Mouse (Mus musculus) CH12.LX (cell line): ENCODE results near the gene Ginm1.

Experiments used
- CTCF ChIP-seq, 2 experiments: IDR thresholded peaks in 1 of 2; conservative IDR thresholded peaks in 1 of 2; 2 replicates each; pipeline ENCODE4 v1.5.1; 2011 to 2012; ENCODE audit warnings: low read depth in 2 of 2, low read length in 2 of 2, improper control_type of control experiment in 1 of 2, inconsistent platforms in 1 of 2, mild to moderate bottlenecking in 1 of 2, moderate library complexity in 1 of 2
- E2F4 ChIP-seq: IDR thresholded peaks from 2 replicates; pipeline ENCODE4 v1.6.1; 2011; ENCODE audit warnings: low read depth, low read length, improper control_type of control experiment; ENCODE audit not compliant: insufficient replicate concordance
- EP300 ChIP-seq: IDR thresholded peaks from 2 replicates; pipeline ENCODE4 v1.6.1; 2011; ENCODE audit warnings: low read length, improper control_type of control experiment
- ETS1 ChIP-seq: conservative IDR thresholded peaks from 2 replicates; pipeline ENCODE4 v1.6.1; 2012; ENCODE audit warnings: low read depth, mild to moderate bottlenecking, inconsistent platforms, low read length, improper control_type of control experiment, moderate library complexity
- JUN ChIP-seq: IDR thresholded peaks from 2 replicates; pipeline ENCODE4 v1.6.1; 2011; ENCODE audit warnings: low read depth, mild to moderate bottlenecking, low read length, improper control_type of control experiment, moderate library complexity; ENCODE audit not compliant: insufficient read depth
- MAFK ChIP-seq: IDR thresholded peaks from 2 replicates; pipeline ENCODE4 v1.6.1; 2011; ENCODE audit warnings: low read length, improper control_type of control experiment; ENCODE audit not compliant: insufficient replicate concordance
- NRF1 ChIP-seq: IDR thresholded peaks from 2 replicates; pipeline ENCODE4 v1.6.1; 2014; ENCODE audit warnings: low read depth, mild to moderate bottlenecking, inconsistent platforms, low read length, improper control_type of control experiment, moderate library complexity
- POLR2A ChIP-seq: IDR thresholded peaks from 2 replicates; pipeline ENCODE4 v1.6.1; 2011; ENCODE audit warnings: low read depth, mild to moderate bottlenecking, improper control_type of control experiment, low read length
- RAD21 ChIP-seq: IDR thresholded peaks from 2 replicates; pipeline ENCODE4 v1.6.1; 2011; ENCODE audit warnings: low read depth, mild to moderate bottlenecking, low read length, improper control_type of control experiment, moderate library complexity
- TCF12 ChIP-seq: IDR thresholded peaks from 2 replicates; pipeline ENCODE4 v1.6.1; 2014; ENCODE audit warnings: low read depth, mild to moderate bottlenecking, inconsistent platforms, low read length, improper control_type of control experiment
- UBTF ChIP-seq: IDR thresholded peaks from 2 replicates; pipeline ENCODE4 v1.6.1; 2012; ENCODE audit warnings: low read depth, mild to moderate bottlenecking, inconsistent platforms, low read length, improper control_type of control experiment, moderate library complexity
- ZC3H11A ChIP-seq: IDR thresholded peaks from 2 replicates; pipeline ENCODE4 v1.6.1; 2012; ENCODE audit warnings: low read depth, mild to moderate bottlenecking, inconsistent platforms, low read length, improper control_type of control experiment

GRCm38 (mm10) chr10:7781214-7781613 is 11.4 kb downstream of the Ginm1 start:
- no peak for TF ChIP-seq ETS1
- TF ChIP-seq EP300, result no peak
- no peak for TF ChIP-seq E2F4
- no peak for TF ChIP-seq NRF1
- TF ChIP-seq POLR2A, result no peak
- TF ChIP-seq RAD21, result no peak
- no peak for TF ChIP-seq TCF12
- no peak for TF ChIP-seq MAFK
- TF ChIP-seq UBTF, result no peak
- TF ChIP-seq JUN, result no peak
- no peak for TF ChIP-seq CTCF (conservative IDR thresholded peaks at IDR 0.05 in 1 of 2, IDR thresholded peaks at IDR 0.05 in 1 of 2; ENCODE audit: low read depth in 2 of 2, low read length in 2 of 2)
- TF ChIP-seq ZC3H11A, result no peak
